Mouse (Mus musculus) small intestine, adult 2 months (tissue): ENCODE data around the gene Hoxb3.

Experiments
- CTCF ChIP-seq: fragments of 200-500 bp; IDR thresholded peaks from 2 replicates; pipeline ENCODE4 v1.5.1; 2012; ENCODE audit warnings: low read depth, mild to moderate bottlenecking, control low read depth, inconsistent platforms, low read length, moderate library complexity, mixed read lengths; ENCODE audit not compliant: insufficient replicate concordance, insufficient read length; ENCODE audit errors: extremely low read depth
- POLR2A ChIP-seq: fragments of 200-500 bp; IDR thresholded peaks from 2 replicates; pipeline ENCODE4 v1.6.1; 2012; ENCODE audit warnings: low read depth, mild to moderate bottlenecking, control low read depth, inconsistent platforms, low read length, moderate library complexity

GRCm38 (mm10) chr11:96350341-96350624 is 27.2 kb downstream of the Hoxb3 start, which contains the start of gene Hoxb2:
- TF ChIP-seq CTCF, result no peak
- no peak for TF ChIP-seq POLR2A
